Mouse (Mus musculus): ENCODE data around the gene Hebp2.

GRCm38 (mm10) chr10:18532293-18532692 lies 13.6 kb downstream of the Hebp2 start:
- TF ChIP-seq CTCF (IDR thresholded peaks at IDR 0.05; ENCODE audit: low read depth, low read length) (no peak), POLR2A (IDR thresholded peaks at IDR 0.05; ENCODE audit: borderline replicate concordance, low read depth, low read length) (no peak)

All from bone marrow macrophage, adult 2 months (primary cell).